Mouse (Mus musculus) heart, postnatal 0 days (tissue): Measurements from ENCODE around the gene Inppl1.

ENCODE experiments used
- CTCF ChIP-seq: IDR thresholded peaks from 2 replicates; pipeline ENCODE4 v1.5.1; 2016; ENCODE audit warnings: antibody characterized with exemption, control low read depth, low read depth
- EP300 ChIP-seq: IDR thresholded peaks from 2 replicates; pipeline ENCODE4 v1.6.1; 2016; ENCODE audit warnings: antibody characterized with exemption, low read depth

DNA sequence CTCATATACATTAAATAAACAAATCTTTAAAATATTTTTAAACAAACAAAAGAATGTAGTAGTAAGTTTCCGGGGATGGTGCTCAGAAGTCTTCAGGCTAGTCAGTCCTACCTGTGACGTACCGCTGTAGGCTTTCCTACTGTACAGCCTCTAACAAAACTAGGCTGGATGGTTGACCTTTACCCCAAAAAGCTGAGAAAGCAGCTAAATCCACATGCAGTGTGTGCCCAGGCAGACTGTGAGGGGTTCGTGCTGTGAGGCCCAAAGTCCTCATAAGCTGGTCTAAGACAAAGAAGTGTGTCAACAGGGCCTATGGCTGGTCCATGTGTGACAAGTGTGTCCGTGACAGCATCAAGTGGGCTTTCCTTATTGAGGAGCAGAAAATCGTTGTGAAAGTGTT, 14.8 kb upstream of the Inppl1 start:
- TF ChIP-seq CTCF = no peak
- TF ChIP-seq EP300 = no peak
